Mouse (Mus musculus): ENCODE data around the gene Tanc1. TPM values are rescaled to one million over a fixed set of nuclear protein-coding genes. Genes with fewer than 3 reads are reported as not detected.

Gene Tanc1
- total and polyA plus RNA-seq, 3 experiments = 8.1 to 26.2 (median 25.6) TPM

GRCm38 (mm10) chr2:59655471-59655870 is 43.6 kb downstream of the Tanc1 start:
- Histone ChIP-seq H3K9ac (ENCODE audit: low read depth, low read length) (no peak overlapping the region), H3K36me3 (ENCODE audit: control insufficient read depth, insufficient read depth, low read length) (peaks cover 4% of the 10 kb centered on the region; the same call in 1 of the 2 replicates), H3K4me1 (ENCODE audit: control insufficient read depth, insufficient read depth, low read length) (peaks cover 18% of the 10 kb centered on the region), H3K79me2 (replicated peaks; ENCODE audit: control insufficient read depth, insufficient read depth, low read length) (peaks cover 1% of the 10 kb centered on the region; the same call in 1 of the 2 replicates), H3K27ac (peak overlapping the region; percentile 4; the same call in 1 of the 2 replicates), H3K4me3 (no peak overlapping the region), H3K27me3 (ENCODE audit: control insufficient read depth, insufficient read depth, low read length) (no peaks in the 10 kb centered on the region)
- intact Hi-C loops (cut with DNase I) = no loop called here
- no peak for DNase-seq
- WGBS = 35% methylated on average over 7 of the region's 7 CpGs
- no peak for TF ChIP-seq EP300 (IDR thresholded peaks at IDR 0.05; ENCODE audit: insufficient read depth, low read depth, low read length)
- no peak for TF ChIP-seq POLR2A (IDR thresholded peaks at IDR 0.05; ENCODE audit: insufficient read depth, low read depth, low read length)
- no peak for TF ChIP-seq CTCF (IDR thresholded peaks at IDR 0.05)

GRCm38 (mm10) chr2:59656680-59657079 is 44.8 kb downstream of the Tanc1 start:
- TF ChIP-seq POLR2A (IDR thresholded peaks at IDR 0.05; ENCODE audit: insufficient read depth, low read depth, low read length) = no peak
- no peak for TF ChIP-seq CTCF (IDR thresholded peaks at IDR 0.05)
- TF ChIP-seq EP300 (IDR thresholded peaks at IDR 0.05; ENCODE audit: insufficient read depth, low read depth, low read length) = no peak
- peaks cover 25% of the 10 kb centered on the region for H3K4me1 ChIP-seq (ENCODE audit: control insufficient read depth, insufficient read depth, low read length)
- no peak for DNase-seq
- no peaks in the 10 kb centered on the region for H3K27me3 ChIP-seq (ENCODE audit: control insufficient read depth, insufficient read depth, low read length)
- H3K36me3 ChIP-seq (ENCODE audit: control insufficient read depth, insufficient read depth, low read length) = peaks cover 13% of the 10 kb centered on the region
- WGBS = 40% methylated on average over 5 of the region's 5 CpGs
- H3K9ac ChIP-seq (ENCODE audit: low read depth, low read length) = no peak overlapping the region
- H3K27ac ChIP-seq = peak overlapping the region; percentile 36
- no peak overlapping the region for H3K4me3 ChIP-seq
- intact Hi-C loops (cut with DNase I) = no loop called here
- peaks cover 1% of the 10 kb centered on the region; the same call in 1 of the 2 replicates for H3K79me2 ChIP-seq (replicated peaks; ENCODE audit: control insufficient read depth, insufficient read depth, low read length)

- WGBS = 49% methylated on average over 6 of the region's 6 CpGs
- intact Hi-C loops (cut with DNase I) = loop anchor here (2.0 kb wide), 2 partner anchors 13 to 47 kb away; partner anchors contain the start of gene Tanc1
- Histone ChIP-seq H3K27ac (peak overlapping the region; percentile 77), H3K9ac (ENCODE audit: low read depth, low read length) (no peak overlapping the region), H3K79me2 (replicated peaks; ENCODE audit: control insufficient read depth, insufficient read depth, low read length) (peaks cover 9% of the 10 kb centered on the region), H3K4me3 (no peak overlapping the region), H3K36me3 (ENCODE audit: control insufficient read depth, insufficient read depth, low read length) (peaks cover 14% of the 10 kb centered on the region), H3K4me1 (ENCODE audit: control insufficient read depth, insufficient read depth, low read length) (peaks cover 28% of the 10 kb centered on the region), H3K27me3 (ENCODE audit: control insufficient read depth, insufficient read depth, low read length) (no peaks in the 10 kb centered on the region)
- TF ChIP-seq POLR2A (IDR thresholded peaks at IDR 0.05; ENCODE audit: insufficient read depth, low read depth, low read length) (no peak), CTCF (IDR thresholded peaks at IDR 0.05) (no peak), EP300 (IDR thresholded peaks at IDR 0.05; ENCODE audit: insufficient read depth, low read depth, low read length) (no peak)
- DNase-seq = no peak
Observed at GRCm38 (mm10) chr2:59659686-59660085, 47.8 kb downstream of the Tanc1 start.

- Histone ChIP-seq H3K4me1 (ENCODE audit: control insufficient read depth, insufficient read depth, low read length) (peaks cover 26% of the 10 kb centered on the region), H3K4me3 (no peak overlapping the region), H3K9ac (ENCODE audit: low read depth, low read length) (peak overlapping the region; percentile 22; the same call in 1 of the 2 replicates), H3K27ac (peak overlapping the region; percentile 77), H3K36me3 (ENCODE audit: control insufficient read depth, insufficient read depth, low read length) (peaks cover 15% of the 10 kb centered on the region), H3K79me2 (replicated peaks; ENCODE audit: control insufficient read depth, insufficient read depth, low read length) (peaks cover 8% of the 10 kb centered on the region), H3K27me3 (ENCODE audit: control insufficient read depth, insufficient read depth, low read length) (no peaks in the 10 kb centered on the region)
- intact Hi-C loops (cut with DNase I) = no loop called here
- TF ChIP-seq CTCF (IDR thresholded peaks at IDR 0.05) = no peak
- no peak for TF ChIP-seq EP300 (IDR thresholded peaks at IDR 0.05; ENCODE audit: insufficient read depth, low read depth, low read length)
- no peak for TF ChIP-seq POLR2A (IDR thresholded peaks at IDR 0.05; ENCODE audit: insufficient read depth, low read depth, low read length)
- no peak for DNase-seq
- 47% methylated on average over 16 of the region's 16 CpGs for WGBS
Observed at GRCm38 (mm10) chr2:59660891-59661805, 49.3 kb downstream of the Tanc1 start.

- peaks cover 28% of the 10 kb centered on the region for H3K4me1 ChIP-seq (ENCODE audit: control insufficient read depth, insufficient read depth, low read length)
- TF ChIP-seq POLR2A (IDR thresholded peaks at IDR 0.05; ENCODE audit: insufficient read depth, low read depth, low read length) (no peak), EP300 (IDR thresholded peaks at IDR 0.05; ENCODE audit: insufficient read depth, low read depth, low read length) (no peak), CTCF (IDR thresholded peaks at IDR 0.05) (no peak)
- peaks cover 12% of the 10 kb centered on the region for H3K79me2 ChIP-seq (replicated peaks; ENCODE audit: control insufficient read depth, insufficient read depth, low read length)
- H3K27me3 ChIP-seq (ENCODE audit: control insufficient read depth, insufficient read depth, low read length) = no peaks in the 10 kb centered on the region
- peaks cover 15% of the 10 kb centered on the region for H3K36me3 ChIP-seq (ENCODE audit: control insufficient read depth, insufficient read depth, low read length)
- peak overlapping the region; percentile 24 for H3K27ac ChIP-seq
- 46% methylated on average over 16 of the region's 16 CpGs for WGBS
- no peak for DNase-seq
- H3K4me3 ChIP-seq = no peak overlapping the region
- intact Hi-C loops (cut with DNase I) = no loop called here
- H3K9ac ChIP-seq (ENCODE audit: low read depth, low read length) = no peak overlapping the region
Observed at GRCm38 (mm10) chr2:59664803-59665567, 53.1 kb downstream of the Tanc1 start.
